Comparison of ENCODE assay signal across 14 mouse cellular contexts in the genomic region with DNA sequence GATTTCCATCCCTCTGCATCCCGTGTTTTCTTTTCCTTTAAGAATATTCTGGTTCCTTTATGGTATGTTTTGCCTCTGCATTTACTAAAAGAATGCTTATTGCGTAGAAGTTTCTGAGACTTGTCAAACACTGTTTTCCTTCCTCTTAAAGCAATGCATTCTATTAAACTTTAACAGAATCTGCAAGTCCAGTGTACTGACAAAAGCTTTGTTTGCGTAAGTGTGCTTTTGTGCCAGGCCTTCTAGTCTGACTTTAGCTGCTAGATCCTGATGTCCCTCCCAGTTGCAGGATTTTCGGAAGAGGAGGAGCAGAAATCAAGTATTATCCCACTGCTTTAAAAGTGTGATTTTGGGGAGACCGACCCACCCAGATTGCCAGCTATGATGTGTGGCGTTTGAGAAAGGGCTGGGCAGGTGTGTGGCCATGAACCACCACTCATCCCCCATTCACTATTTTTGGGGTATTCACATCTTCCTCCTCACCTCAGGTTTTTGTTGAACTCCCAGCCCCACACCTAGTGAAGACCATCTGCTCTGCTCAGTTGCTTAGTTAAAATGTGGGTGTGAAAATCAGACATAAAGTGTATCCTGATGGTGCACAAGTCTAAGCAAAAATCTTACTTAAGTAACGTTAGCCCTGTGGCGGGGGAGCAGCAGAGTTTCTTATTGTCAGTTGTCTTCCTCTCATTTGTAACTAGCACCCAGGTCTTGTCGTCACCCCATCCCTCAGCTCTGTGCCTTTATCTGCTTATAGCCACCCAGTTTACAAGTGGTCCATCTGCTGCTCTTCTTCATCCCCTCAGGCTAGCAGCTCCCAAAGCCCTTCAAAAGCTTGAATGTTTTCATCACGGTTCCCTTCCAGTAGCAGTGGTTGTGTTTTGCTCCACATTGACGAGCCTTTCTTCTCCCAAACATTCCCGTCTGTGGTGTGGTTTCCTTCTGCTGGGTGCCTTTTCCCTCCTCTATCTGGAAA. TPM values are rescaled to one million over a fixed set of nuclear protein-coding genes. Genes with fewer than 3 reads are reported as not detected.
DNase-seq lines count a peak whose midpoint lies in the region; ATAC-seq lines count a peak whose summit lies in the region.
"Had no signal": no experiment of that assay in that cellular context is flagged by ENCODE, and none has a peak within 500 bp of the region (broad histone marks: within the 10 kb centered on the region; RNA-seq: fewer than 3 reads in every experiment).

No protein-coding gene starts in this region.

- H3K4me1 ChIP-seq in kidney, embryonic 16.5 days (ENCODE audit: insufficient read depth, low read length) = peaks cover 20% of the 10 kb centered on the region
- peaks cover 4% of the 10 kb centered on the region; the same call in 1 of the 2 replicates for H3K4me1 ChIP-seq in intestine, embryonic 16.5 days (ENCODE audit: control insufficient read depth, insufficient read depth, low read length)
- H3K4me1 ChIP-seq in stomach, embryonic 16.5 days (ENCODE audit: control insufficient read depth, insufficient read depth, low read length) = peaks cover 7% of the 10 kb centered on the region; the same call in 1 of the 2 replicates
- H3K4me1 ChIP-seq: limb, embryonic 10.5 days had no signal

- H3K36me3 ChIP-seq in kidney, embryonic 16.5 days (ENCODE audit: insufficient read depth, low read length) = no peaks in the 10 kb centered on the region
- no peaks in the 10 kb centered on the region for H3K36me3 ChIP-seq in intestine, embryonic 16.5 days (ENCODE audit: control insufficient read depth, insufficient read depth, low read length)
- no peaks in the 10 kb centered on the region for H3K36me3 ChIP-seq in stomach, embryonic 16.5 days (ENCODE audit: control insufficient read depth, insufficient read depth, low read length)
- H3K36me3 ChIP-seq: limb, embryonic 10.5 days had no signal

- no peak overlapping the region for H3K9ac ChIP-seq in kidney, embryonic 16.5 days (replicated peaks; ENCODE audit: low read length)
- no peak overlapping the region for H3K9ac ChIP-seq in intestine, embryonic 16.5 days (ENCODE audit: low read depth, low read length)
- no peak overlapping the region for H3K9ac ChIP-seq in stomach, embryonic 16.5 days (ENCODE audit: low read length)

- no peak overlapping the region for H3K4me3 ChIP-seq in kidney, embryonic 16.5 days (ENCODE audit: low read length)
- H3K4me3 ChIP-seq in intestine, embryonic 16.5 days (ENCODE audit: low read length) = no peak overlapping the region
- no peak overlapping the region for H3K4me3 ChIP-seq in stomach, embryonic 16.5 days (replicated peaks; ENCODE audit: low read length)
- H3K4me3 ChIP-seq: limb, embryonic 10.5 days had no signal

- no peak for ATAC-seq in kidney, embryonic 16.5 days (ENCODE audit: low FRiP score, low TSS enrichment)
- peak; percentile 66; the same call in 1 of the 2 replicates for ATAC-seq in intestine, embryonic 16.5 days
- no peak for ATAC-seq in stomach, embryonic 16.5 days (ENCODE audit: insufficient read depth, low FRiP score)
- ATAC-seq: Patski had no signal

- no peaks in the 10 kb centered on the region for H3K27me3 ChIP-seq in kidney, embryonic 16.5 days (ENCODE audit: insufficient read depth, low read length)
- H3K27me3 ChIP-seq in intestine, embryonic 16.5 days (replicated peaks; ENCODE audit: control insufficient read depth, insufficient read depth, low read length) = no peaks in the 10 kb centered on the region
- no peaks in the 10 kb centered on the region for H3K27me3 ChIP-seq in stomach, embryonic 16.5 days (ENCODE audit: control insufficient read depth, insufficient read depth, low read length)
- H3K27me3 ChIP-seq: CH12.LX, Patski had no signal

- WGBS in kidney, embryonic 16.5 days = 67% methylated on average over 12 of the region's 12 CpGs
- 63% methylated on average over 12 of the region's 12 CpGs for WGBS in intestine, embryonic 16.5 days
- WGBS in stomach, embryonic 16.5 days = 65% methylated on average over 12 of the region's 12 CpGs

- no peak for DNase-seq in kidney, postnatal 10 days
- DNase-seq in right cerebral cortex, adult 18-20 months = peak; percentile 26
- no peak for DNase-seq in right cerebral cortex, postnatal 14 days
- DNase-seq in thymus, adult 18-20 months = no peak
- DNase-seq in gastrocnemius, postnatal 14 days = no peak
- DNase-seq: adrenal gland, postnatal 14 days; spleen, adult 18-20 months; thymus, adult 2 months had no signal

- intact Hi-C loops in gastrocnemius, postnatal 14 days (cut with DNase I; ENCODE audit: low total_unique reads) = no loop called here

- peak overlapping the region; percentile 57 for H3K27ac ChIP-seq in kidney, embryonic 16.5 days (ENCODE audit: low read length)
- H3K27ac ChIP-seq in intestine, embryonic 16.5 days (ENCODE audit: low read length) = no peak overlapping the region
- peak overlapping the region; percentile 43; the same call in 1 of the 2 replicates for H3K27ac ChIP-seq in stomach, embryonic 16.5 days (ENCODE audit: low read length)
- H3K27ac ChIP-seq: limb, embryonic 10.5 days had no signal

- no peak overlapping the region for H3K4me2 ChIP-seq in kidney, embryonic 16.5 days (replicated peaks; ENCODE audit: low read depth, low read length)
- H3K4me2 ChIP-seq in intestine, embryonic 16.5 days (ENCODE audit: low read depth, low read length) = no peak overlapping the region
- peak overlapping the region; percentile 19; the same call in 1 of the 2 replicates for H3K4me2 ChIP-seq in stomach, embryonic 16.5 days (ENCODE audit: low read depth, low read length)

- no peaks in the 10 kb centered on the region for H3K9me3 ChIP-seq in kidney, embryonic 16.5 days (ENCODE audit: low read length)
- H3K9me3 ChIP-seq in intestine, embryonic 16.5 days (ENCODE audit: control insufficient read depth, low read length) = no peaks in the 10 kb centered on the region
- no peaks in the 10 kb centered on the region for H3K9me3 ChIP-seq in stomach, embryonic 16.5 days (replicated peaks; ENCODE audit: control insufficient read depth, low read length)
- H3K9me3 ChIP-seq: limb, embryonic 10.5 days had no signal

RNA-seq across cellular contexts. Expression of a gene that starts 47.3 kb away (rescaled TPM):
- polyA plus RNA-seq in kidney, embryonic 16.5 days (2015; fragmentation: Nextera tagmentation; extraction: Ambion mirVana) = 15.2 and 33.7 TPM in 2 replicates
- 17.2 and 22.0 TPM in 2 replicates for polyA plus RNA-seq in intestine, embryonic 16.5 days (2015; fragmentation: Nextera tagmentation; extraction: Ambion mirVana)
- polyA plus RNA-seq in stomach, embryonic 16.5 days (2015; fragmentation: Nextera tagmentation; extraction: Ambion mirVana) = 16.7 and 17.2 TPM in 2 replicates
- 10 to 100 TPM; 26.6 to 30.3 TPM for total RNA-seq in gastrocnemius, postnatal 14 days (2021)
